Mouse (Mus musculus): ENCODE results near the gene Il1f8. TPM values are rescaled to one million over a fixed set of nuclear protein-coding genes. Genes with fewer than 3 reads are reported as not detected.

The Il1f8 gene
- polyA plus RNA-seq, 1 experiment from 2014 or later: not detected

- WGBS: 68% methylated on average over 6 of the region's 6 CpGs
- Histone ChIP-seq H3K27me3 (replicated peaks; ENCODE audit: control insufficient read depth, insufficient read depth, low read length) (no peaks in the 10 kb centered on the region), H3K9ac (ENCODE audit: low read length) (no peak overlapping the region), H3K36me3 (ENCODE audit: control insufficient read depth, insufficient read depth, low read length) (no peaks in the 10 kb centered on the region), H3K4me3 (ENCODE audit: low read depth, low read length) (no peak overlapping the region), H3K4me1 (replicated peaks; ENCODE audit: control insufficient read depth, insufficient read depth, low read length) (no peaks in the 10 kb centered on the region), H3K9me3 (ENCODE audit: control insufficient read depth, low read length) (no peaks in the 10 kb centered on the region), H3K27ac (ENCODE audit: low read depth) (no peak overlapping the region), H3K4me2 (ENCODE audit: low read length) (no peak overlapping the region)
- DNase-seq (ENCODE audit: low spot score) (no peak), ATAC-seq (replicated peaks; ENCODE audit: low FRiP score, low TSS enrichment, low read depth) (no peak)
Observed at GRCm38 (mm10) chr2:24187585-24187984, 34.6 kb downstream of the Il1f8 start.

- ATAC-seq (replicated peaks; ENCODE audit: low FRiP score, low TSS enrichment, low read depth) (no peak), DNase-seq (ENCODE audit: low spot score) (no peak)
- no peak overlapping the region for H3K9ac ChIP-seq (ENCODE audit: low read length)
- no peaks in the 10 kb centered on the region for H3K4me1 ChIP-seq (replicated peaks; ENCODE audit: control insufficient read depth, insufficient read depth, low read length)
- no peaks in the 10 kb centered on the region for H3K27me3 ChIP-seq (replicated peaks; ENCODE audit: control insufficient read depth, insufficient read depth, low read length)
- no peak overlapping the region for H3K4me3 ChIP-seq (ENCODE audit: low read depth, low read length)
- 44% methylated on average over 1 of the region's 1 CpGs for WGBS
- no peaks in the 10 kb centered on the region for H3K9me3 ChIP-seq (ENCODE audit: control insufficient read depth, low read length)
- no peaks in the 10 kb centered on the region for H3K36me3 ChIP-seq (ENCODE audit: control insufficient read depth, insufficient read depth, low read length)
- H3K4me2 ChIP-seq (ENCODE audit: low read length): no peak overlapping the region
- no peak overlapping the region for H3K27ac ChIP-seq (ENCODE audit: low read depth)
Observed at GRCm38 (mm10) chr2:24188189-24188588, 35.2 kb downstream of the Il1f8 start.

Other genes starting within 250 kb of the Il1f8 start
- 1.3 and 1.7 TPM in 2 replicates for gene Hnmt, start 103.8 kb upstream of the Il1f8 start, polyA plus RNA-seq (2014; fragmentation: Nextera tagmentation; extraction: Ambion mirVana)
- not detected in 2 replicates for gene Tbpl2, start 56.6 kb upstream of the Il1f8 start, polyA plus RNA-seq (2014; fragmentation: Nextera tagmentation; extraction: Ambion mirVana)
- gene Il1f9, start 33.3 kb downstream of the Il1f8 start, polyA plus RNA-seq (2014; fragmentation: Nextera tagmentation; extraction: Ambion mirVana): not detected in 2 replicates
- not detected in 2 replicates for gene Il1f6, start 62.3 kb downstream of the Il1f8 start, polyA plus RNA-seq (2014; fragmentation: Nextera tagmentation; extraction: Ambion mirVana)
- not detected in 2 replicates for gene Il1f5, start 123.8 kb downstream of the Il1f8 start, polyA plus RNA-seq (2014; fragmentation: Nextera tagmentation; extraction: Ambion mirVana)
- not detected in 2 replicates for gene Il1f10, start 138.0 kb downstream of the Il1f8 start, polyA plus RNA-seq (2014; fragmentation: Nextera tagmentation; extraction: Ambion mirVana)
- 0.08 and 0.24 TPM in 2 replicates for gene Il1rn, start 183.7 kb downstream of the Il1f8 start, polyA plus RNA-seq (2014; fragmentation: Nextera tagmentation; extraction: Ambion mirVana)
- gene Psd4, start 214.4 kb downstream of the Il1f8 start, polyA plus RNA-seq (2014; fragmentation: Nextera tagmentation; extraction: Ambion mirVana): 4.5 and 7.0 TPM in 2 replicates

Measured in intestine, embryonic 14.5 days (tissue).